Mouse (Mus musculus) cerebellum, postnatal 4 days (tissue): Measurements from ENCODE around the gene Asb16.
A peak's percentile ranks its signal among the peaks of the same experiment; 100 is the strongest.
"Not testable (repeated sequence)": the region's sequence is repeated elsewhere in the genome, so short reads cannot be mapped to it uniquely, and the experiment has no call there.

Experiments
- DNase-seq, 2 experiments: peaks; one replicate each; pipeline ENCODE4 v3.0.0; 2022; ENCODE audit warnings: low spot score in 2 of 2, mixed read lengths in 1 of 2

The Asb16 gene

GRCm38 (mm10) chr11:102241874-102242273, 26.7 kb upstream of the Asb16 start:
- no peak for DNase-seq

GRCm38 (mm10) chr11:102244926-102245449, 23.6 kb upstream of the Asb16 start:
- peak; percentile 51 to 52 for DNase-seq

GRCm38 (mm10) chr11:102245581-102246272, 22.8 kb upstream of the Asb16 start:
- no peak for DNase-seq

GRCm38 (mm10) chr11:102246273-102246635, 22.3 kb upstream of the Asb16 start:
- DNase-seq = no peak

GRCm38 (mm10) chr11:102246871-102247270, 21.7 kb upstream of the Asb16 start:
- DNase-seq = no peak

GRCm38 (mm10) chr11:102248630-102249230, 19.8 kb upstream of the Asb16 start, which contains the start of gene BC030867:
BC030867 (plus strand) TSS chr11:102248882.
- peak; percentile 92 to 96 for DNase-seq

- no peak for DNase-seq
Measured at GRCm38 (mm10) chr11:102249351-102250090, 19.0 kb upstream of the Asb16 start.

- DNase-seq = peak in 1 of 2 experiments; percentile 36
Measured at GRCm38 (mm10) chr11:102257514-102257913, 11.0 kb upstream of the Asb16 start.

GRCm38 (mm10) chr11:102258095-102258494, 10.4 kb upstream of the Asb16 start:
- DNase-seq = no peak

- DNase-seq = no peak
Measured at GRCm38 (mm10) chr11:102258521-102258920, 10.0 kb upstream of the Asb16 start.

GRCm38 (mm10) chr11:102263211-102263610, 5.3 kb upstream of the Asb16 start:
- DNase-seq = no peak

- DNase-seq = peak in 1 of 2 experiments; percentile 57
Measured at GRCm38 (mm10) chr11:102265816-102266215, 2.7 kb upstream of the Asb16 start.

GRCm38 (mm10) chr11:102266631-102267355, 1.8 kb upstream of the Asb16 start:
- DNase-seq = no peak

- DNase-seq = peak in 1 of 2 experiments; percentile 77
Measured at GRCm38 (mm10) chr11:102267480-102267879, 1.1 kb upstream of the Asb16 start.

- peak in 1 of 2 experiments; percentile 30 for DNase-seq
Measured at GRCm38 (mm10) chr11:102276411-102276915, 7.9 kb downstream of the Asb16 start.

- no peak for DNase-seq
Measured at GRCm38 (mm10) chr11:102277754-102278153, 9.2 kb downstream of the Asb16 start.

- DNase-seq = no peak
Measured at GRCm38 (mm10) chr11:102279595-102279994, 11.1 kb downstream of the Asb16 start.

GRCm38 (mm10) chr11:102280267-102280666, 11.7 kb downstream of the Asb16 start:
- not testable (repeated sequence) for DNase-seq

- DNase-seq = no peak
Measured at GRCm38 (mm10) chr11:102283922-102284321, 15.4 kb downstream of the Asb16 start.

- peak; percentile 85 to 92 for DNase-seq
Measured at GRCm38 (mm10) chr11:102284501-102285094, 16.1 kb downstream of the Asb16 start, which contains the start of gene Tmub2. Tmub2 (plus strand) TSS chr11:102284931.
